Comparison of ENCODE assay signal across 8 mouse cellular contexts in genomic region chr12:100480642-100481442, GRCm38 (mm10). TPM values are rescaled to one million over a fixed set of nuclear protein-coding genes. Genes with fewer than 3 reads are reported as not detected.
DNase-seq lines count a peak whose midpoint lies in the region; ATAC-seq lines count a peak whose summit lies in the region.

No protein-coding gene starts in this region.

- no peak overlapping the region for H3K27ac ChIP-seq in midbrain, embryonic 13.5 days
- H3K27ac ChIP-seq in midbrain, embryonic 10.5 days (replicated peaks), result no peak overlapping the region
- H3K27ac ChIP-seq in stomach, embryonic 15.5 days, result peak overlapping the region; percentile 1; the same call in 1 of the 2 replicates
- no peak overlapping the region for H3K27ac ChIP-seq in forebrain, embryonic 14.5 days (ENCODE audit: low read depth, low read length)
- no peak overlapping the region for H3K27ac ChIP-seq in forebrain, embryonic 11.5 days (ENCODE audit: low read depth, low read length)

- peak; percentile 77 to 78 for DNase-seq in frontal cortex, adult 2 months (ENCODE audit: extremely low spot score in 1 of 2, low spot score in 1 of 2)
- DNase-seq in frontal cortex, postnatal 14 days (ENCODE audit: low spot score in 2 of 2), result no peak
- no peak for DNase-seq in midbrain, embryonic 10.5 days (ENCODE audit: low spot score)
- peak; percentile 48 to 79 for DNase-seq in left cerebral cortex, postnatal 14 days (ENCODE audit: low spot score in 2 of 2)
- no peak for DNase-seq in forebrain, embryonic 14.5 days (ENCODE audit: low spot score)
- no peak for DNase-seq in forebrain, embryonic 11.5 days (ENCODE audit: low spot score)

- no peak overlapping the region for H3K4me2 ChIP-seq in midbrain, embryonic 13.5 days (replicated peaks)
- no peak overlapping the region for H3K4me2 ChIP-seq in stomach, embryonic 15.5 days
- H3K4me2 ChIP-seq in forebrain, embryonic 14.5 days (ENCODE audit: low read length), result no peak overlapping the region
- no peak overlapping the region for H3K4me2 ChIP-seq in forebrain, embryonic 11.5 days (ENCODE audit: low read depth, low read length, severe bottlenecking)

- WGBS in midbrain, embryonic 13.5 days, result 90% methylated on average over 15 of the region's 15 CpGs
- WGBS in midbrain, embryonic 10.5 days, result 92% methylated on average over 15 of the region's 15 CpGs
- 76% methylated on average over 15 of the region's 15 CpGs for WGBS in stomach, embryonic 15.5 days
- WGBS in forebrain, embryonic 14.5 days, result 90% methylated on average over 15 of the region's 15 CpGs
- WGBS in forebrain, embryonic 11.5 days, result 89% methylated on average over 15 of the region's 15 CpGs

- H3K9me3 ChIP-seq in midbrain, embryonic 13.5 days, result no peaks in the 10 kb centered on the region
- H3K9me3 ChIP-seq in midbrain, embryonic 10.5 days (replicated peaks), result no peaks in the 10 kb centered on the region
- no peaks in the 10 kb centered on the region for H3K9me3 ChIP-seq in stomach, embryonic 15.5 days
- H3K9me3 ChIP-seq in forebrain, embryonic 14.5 days (replicated peaks; ENCODE audit: control insufficient read depth, low read length), result no peaks in the 10 kb centered on the region
- no peaks in the 10 kb centered on the region for H3K9me3 ChIP-seq in forebrain, embryonic 11.5 days (ENCODE audit: control insufficient read depth, low read length)

- no peak overlapping the region for H3K9ac ChIP-seq in midbrain, embryonic 13.5 days (replicated peaks)
- no peak overlapping the region for H3K9ac ChIP-seq in stomach, embryonic 15.5 days
- no peak overlapping the region for H3K9ac ChIP-seq in forebrain, embryonic 14.5 days (ENCODE audit: low read length)
- no peak overlapping the region for H3K9ac ChIP-seq in forebrain, embryonic 11.5 days (ENCODE audit: low read length)

- no peaks in the 10 kb centered on the region for H3K27me3 ChIP-seq in midbrain, embryonic 13.5 days
- H3K27me3 ChIP-seq in midbrain, embryonic 10.5 days (ENCODE audit: low read depth, poor library complexity, severe bottlenecking), result no peaks in the 10 kb centered on the region
- no peaks in the 10 kb centered on the region for H3K27me3 ChIP-seq in stomach, embryonic 15.5 days (replicated peaks)
- no peaks in the 10 kb centered on the region for H3K27me3 ChIP-seq in forebrain, embryonic 14.5 days (replicated peaks; ENCODE audit: control insufficient read depth, insufficient read depth, low read length)
- H3K27me3 ChIP-seq in forebrain, embryonic 11.5 days (ENCODE audit: control insufficient read depth, insufficient read depth, low read length), result no peaks in the 10 kb centered on the region

- H3K36me3 ChIP-seq in midbrain, embryonic 13.5 days, result peaks cover 18% of the 10 kb centered on the region; the same call in 1 of the 2 replicates
- peaks cover 20% of the 10 kb centered on the region for H3K36me3 ChIP-seq in midbrain, embryonic 10.5 days
- no peaks in the 10 kb centered on the region for H3K36me3 ChIP-seq in stomach, embryonic 15.5 days
- peaks cover 6% of the 10 kb centered on the region; the same call in 1 of the 2 replicates for H3K36me3 ChIP-seq in forebrain, embryonic 14.5 days (ENCODE audit: control insufficient read depth, insufficient read depth, low read length)
- H3K36me3 ChIP-seq in forebrain, embryonic 11.5 days (ENCODE audit: control insufficient read depth, insufficient read depth, low read length), result no peaks in the 10 kb centered on the region

- H3K4me3 ChIP-seq in midbrain, embryonic 13.5 days (replicated peaks), result no peak overlapping the region
- no peak overlapping the region for H3K4me3 ChIP-seq in midbrain, embryonic 10.5 days
- H3K4me3 ChIP-seq in stomach, embryonic 15.5 days (replicated peaks), result no peak overlapping the region
- H3K4me3 ChIP-seq in forebrain, embryonic 14.5 days (ENCODE audit: low read depth, low read length), result no peak overlapping the region
- no peak overlapping the region for H3K4me3 ChIP-seq in forebrain, embryonic 11.5 days (ENCODE audit: low read depth, low read length)

- ATAC-seq in midbrain, embryonic 13.5 days, result peak; percentile 37; the same call in 1 of the 2 replicates
- 0 out of 2 replicates have a peak, but pooled peaks have one; percentile 13 for ATAC-seq in stomach, embryonic 15.5 days (ENCODE audit: insufficient read depth, low FRiP score, low read depth)
- no peak for ATAC-seq in forebrain, embryonic 14.5 days
- ATAC-seq in forebrain, embryonic 11.5 days (replicated peaks; ENCODE audit: low FRiP score), result no peak

- intact Hi-C loops in left cerebral cortex, postnatal 14 days (cut with DNase I), result no loop called here

- 0 out of 2 replicates have a peak, but pooled peaks cover 4% of the 10 kb centered on the region for H3K4me1 ChIP-seq in midbrain, embryonic 13.5 days (replicated peaks)
- 0 out of 2 replicates have a peak, but pooled peaks cover 6% of the 10 kb centered on the region for H3K4me1 ChIP-seq in midbrain, embryonic 10.5 days
- H3K4me1 ChIP-seq in stomach, embryonic 15.5 days, result no peaks in the 10 kb centered on the region
- H3K4me1 ChIP-seq in forebrain, embryonic 14.5 days (ENCODE audit: control insufficient read depth, insufficient read depth, low read length), result no peaks in the 10 kb centered on the region
- H3K4me1 ChIP-seq in forebrain, embryonic 11.5 days (replicated peaks; ENCODE audit: control insufficient read depth, insufficient read depth, low read length), result no peaks in the 10 kb centered on the region

RNA-seq across cellular contexts. Expression of gene Ttc7b, which starts 39.8 kb away (rescaled TPM):
- polyA plus RNA-seq in frontal cortex, adult 2 months (2012; rRNA removed), result 194 and 202 TPM in 2 replicates
- 5.0 and 6.3 TPM in 2 replicates for polyA plus RNA-seq in midbrain, embryonic 13.5 days (2015; fragmentation: Nextera tagmentation; extraction: Ambion mirVana)
- 5.1 and 5.2 TPM in 2 replicates for polyA plus RNA-seq in midbrain, embryonic 10.5 days (2016; fragmentation: Nextera tagmentation; extraction: Ambion mirVana)
- total RNA-seq in left cerebral cortex, postnatal 14 days (2021), result 100 to 1,000 TPM; 178 to 200 TPM
- 5.4 TPM in 2 replicates for polyA plus RNA-seq in stomach, embryonic 15.5 days (2015; fragmentation: Nextera tagmentation; extraction: Ambion mirVana)
- 6.0 and 6.3 TPM in 2 replicates for polyA plus RNA-seq in forebrain, embryonic 14.5 days (2014; fragmentation: Nextera tagmentation; extraction: Ambion mirVana)
- 9.5 and 12.0 TPM in 2 replicates for polyA plus RNA-seq in forebrain, embryonic 11.5 days (2014; fragmentation: Nextera tagmentation; extraction: Ambion mirVana)

Comparison
In these comparisons a context has a peak if more than half of its experiments do, and no peak if none do; other contexts are left out.
1. DNase-seq: peak in frontal cortex, adult 2 months (2 of 2) and left cerebral cortex, postnatal 14 days (2 of 2); none in frontal cortex, postnatal 14 days (0 of 2), midbrain, embryonic 10.5 days (single experiment), forebrain, embryonic 14.5 days (single experiment) and forebrain, embryonic 11.5 days (single experiment).
2. ATAC-seq: peak in midbrain, embryonic 13.5 days (single experiment) and stomach, embryonic 15.5 days (single experiment); none in forebrain, embryonic 14.5 days (single experiment) and forebrain, embryonic 11.5 days (single experiment).
3. RNA of gene Ttc7b, which starts 39.8 kb away (polyA plus RNA-seq): 194 to 202 TPM in frontal cortex, adult 2 months; 9.5 to 12.0 TPM in forebrain, embryonic 11.5 days, 6.0 to 6.3 TPM in forebrain, embryonic 14.5 days, 5.0 to 6.3 TPM in midbrain, embryonic 13.5 days, 5.4 TPM in stomach, embryonic 15.5 days and 5.1 to 5.2 TPM in midbrain, embryonic 10.5 days; every median in the first group is over 10 times any median in the second.